Mouse (Mus musculus) heart, embryonic 16.5 days (tissue): ENCODE data around the gene Wt1. TPM values are rescaled to one million over a fixed set of nuclear protein-coding genes. Genes with fewer than 3 reads are reported as not detected.
A peak's percentile ranks its signal among the peaks of the same experiment; 100 is the strongest.

Source experiments
- ATAC-seq: fragments of 200-750 bp; cut with Nextera tagmentation; replicated peaks from 2 replicates; pipeline ENCODE4 v1.8.0; 2017; ENCODE audit warnings: moderate number of reproducible peaks; ENCODE audit not compliant: insufficient read depth, low FRiP score; ENCODE audit errors: extremely low read depth
- H3K27ac ChIP-seq: fragments of 300-500 bp; sonication (generic); 2 replicates; pipeline ENCODE4 v1.5.1; 2014; ENCODE audit warnings: mild to moderate bottlenecking, low read length, control low read depth, moderate library complexity
- H3K27me3 ChIP-seq: fragments of 300-500 bp; sonication (generic); 2 replicates; pipeline ENCODE4 v1.6.1; 2014; ENCODE audit warnings: low read length, mixed read lengths; ENCODE audit not compliant: control insufficient read depth, insufficient read depth
- H3K36me3 ChIP-seq: fragments of 300-500 bp; sonication (generic); 2 replicates; pipeline ENCODE4 v1.6.1; 2014; ENCODE audit not compliant: control insufficient read depth, insufficient read depth
- H3K4me1 ChIP-seq: fragments of 300-500 bp; sonication (generic); 2 replicates; pipeline ENCODE4 v1.6.1; 2014; ENCODE audit warnings: low read length, mixed read lengths; ENCODE audit not compliant: control insufficient read depth, insufficient read depth
- H3K4me2 ChIP-seq: fragments of 300-500 bp; sonication (generic); 2 replicates; pipeline ENCODE4 v1.6.1; 2014; ENCODE audit warnings: low read depth, mild to moderate bottlenecking, control low read depth, low read length
- H3K4me3 ChIP-seq: fragments of 300-500 bp; sonication (generic); 2 replicates; pipeline ENCODE4 v1.5.1; 2014; ENCODE audit warnings: mild to moderate bottlenecking, control low read depth, low read length
- H3K9ac ChIP-seq: fragments of 300-500 bp; sonication (generic); 2 replicates; pipeline ENCODE4 v1.6.1; 2014; ENCODE audit warnings: low read length, control low read depth
- H3K9me3 ChIP-seq: fragments of 300-500 bp; sonication (generic); replicated peaks from 2 replicates; pipeline ENCODE4 v1.6.1; 2016; ENCODE audit warnings: low read length; ENCODE audit not compliant: control insufficient read depth
- WGBS: fragments of 180-500 bp; shearing (Covaris S2); extraction: QIAGEN DNeasy Blood & Tissue Kit; methylation state at CpG from one replicate; pipeline ENCODE4 v1.1.7; 2014; 5-methylcytosine and 5-hydroxymethylcytosine counted together
- polyA plus RNA-seq: library from polyadenylated mRNA; unstranded; fragments of >200 nt; fragmentation: Nextera tagmentation; extraction: Ambion mirVana; gene quantifications from 2 replicates; pipeline ENCODE4 v1.2.1, GENCODE M21; 2015

Gene Wt1
- polyA plus RNA-seq, 1 experiment from 2014 or later = 22.2 TPM

GRCm38 (mm10) chr2:105091718-105092117 lies 34.6 kb upstream of the Wt1 start, which contains the start of gene Gm11060:
Gene Gm11060 (plus strand): TSS chr2:105092018.
- H3K27me3 ChIP-seq = no peaks in the 10 kb centered on the region
- 86% methylated on average over 2 of the region's 2 CpGs for WGBS
- H3K9me3 ChIP-seq = no peaks in the 10 kb centered on the region
- H3K4me2 ChIP-seq = no peak within 1 kb of the TSS
- no peak within 1 kb of the TSS for H3K27ac ChIP-seq
- no peak for ATAC-seq
- peaks cover 8% of the 10 kb centered on the region for H3K4me1 ChIP-seq
- no peak within 1 kb of the TSS for H3K9ac ChIP-seq
- H3K36me3 ChIP-seq = no peaks in the 10 kb centered on the region
- H3K4me3 ChIP-seq = no peak within 1 kb of the TSS

- Histone ChIP-seq H3K27me3 (no peaks in the 10 kb centered on the region), H3K9me3 (no peaks in the 10 kb centered on the region), H3K4me1 (no peaks in the 10 kb centered on the region), H3K9ac (no peak overlapping the region), H3K4me3 (no peak overlapping the region), H3K4me2 (no peak overlapping the region), H3K36me3 (no peaks in the 10 kb centered on the region), H3K27ac (no peak overlapping the region)
- ATAC-seq = no peak
- 87% methylated on average over 22 of the region's 22 CpGs for WGBS
Measured at GRCm38 (mm10) chr2:105097294-105097953, 28.9 kb upstream of the Wt1 start.

- H3K4me1 ChIP-seq = no peaks in the 10 kb centered on the region
- no peaks in the 10 kb centered on the region for H3K9me3 ChIP-seq
- no peaks in the 10 kb centered on the region for H3K27me3 ChIP-seq
- WGBS = 73% methylated on average over 7 of the region's 7 CpGs
- no peak overlapping the region for H3K27ac ChIP-seq
- H3K9ac ChIP-seq = no peak overlapping the region
- no peak for ATAC-seq
- H3K4me2 ChIP-seq = no peak overlapping the region
- H3K36me3 ChIP-seq = no peaks in the 10 kb centered on the region
- H3K4me3 ChIP-seq = no peak overlapping the region
Measured at GRCm38 (mm10) chr2:105099410-105099809, 26.9 kb upstream of the Wt1 start.

GRCm38 (mm10) chr2:105100541-105100940 lies 25.8 kb upstream of the Wt1 start:
- Histone ChIP-seq H3K27ac (no peak overlapping the region), H3K4me2 (no peak overlapping the region), H3K4me1 (no peaks in the 10 kb centered on the region), H3K27me3 (no peaks in the 10 kb centered on the region), H3K4me3 (no peak overlapping the region), H3K9me3 (no peaks in the 10 kb centered on the region), H3K36me3 (no peaks in the 10 kb centered on the region), H3K9ac (no peak overlapping the region)
- 56% methylated on average over 7 of the region's 7 CpGs for WGBS
- ATAC-seq = no peak

- H3K36me3 ChIP-seq = no peaks in the 10 kb centered on the region
- H3K27me3 ChIP-seq = no peaks in the 10 kb centered on the region
- H3K27ac ChIP-seq = peak overlapping the region; percentile 42; the same call in 1 of the 2 replicates
- H3K4me1 ChIP-seq = no peaks in the 10 kb centered on the region; the same call in 1 of the 2 replicates
- H3K9ac ChIP-seq = no peak overlapping the region
- 21% methylated on average over 6 of the region's 6 CpGs for WGBS
- H3K4me2 ChIP-seq = 0 out of 2 replicates have a peak overlapping the region, but pooled peaks have one; percentile 9
- H3K9me3 ChIP-seq = no peaks in the 10 kb centered on the region
- peak; percentile 87 for ATAC-seq
- H3K4me3 ChIP-seq = no peak overlapping the region
Measured at GRCm38 (mm10) chr2:105108703-105109158, 17.6 kb upstream of the Wt1 start.

- 45% methylated on average over 9 of the region's 9 CpGs for WGBS
- H3K4me2 ChIP-seq = no peak overlapping the region
- ATAC-seq = no peak
- H3K4me1 ChIP-seq = no peaks in the 10 kb centered on the region
- no peak overlapping the region for H3K9ac ChIP-seq
- H3K4me3 ChIP-seq = no peak overlapping the region
- no peaks in the 10 kb centered on the region for H3K9me3 ChIP-seq
- H3K27ac ChIP-seq = no peak overlapping the region
- peaks cover 13% of the 10 kb centered on the region for H3K27me3 ChIP-seq
- no peaks in the 10 kb centered on the region for H3K36me3 ChIP-seq
Measured at GRCm38 (mm10) chr2:105114074-105114473, 12.3 kb upstream of the Wt1 start.

GRCm38 (mm10) chr2:105117669-105118068 lies 8.7 kb upstream of the Wt1 start:
- Histone ChIP-seq H3K27me3 (peaks cover 39% of the 10 kb centered on the region), H3K9me3 (no peaks in the 10 kb centered on the region), H3K4me2 (no peak overlapping the region), H3K9ac (no peak overlapping the region), H3K27ac (no peak overlapping the region), H3K4me3 (no peak overlapping the region), H3K36me3 (no peaks in the 10 kb centered on the region), H3K4me1 (no peaks in the 10 kb centered on the region)
- no peak for ATAC-seq
- WGBS = 61% methylated on average over 8 of the region's 8 CpGs

GRCm38 (mm10) chr2:105122216-105122615 lies 4.1 kb upstream of the Wt1 start:
- no peak for ATAC-seq
- Histone ChIP-seq H3K9me3 (no peaks in the 10 kb centered on the region), H3K27me3 (peaks cover 65% of the 10 kb centered on the region), H3K9ac (no peak overlapping the region), H3K27ac (no peak overlapping the region), H3K4me3 (no peak overlapping the region), H3K36me3 (no peaks in the 10 kb centered on the region), H3K4me1 (peaks cover 5% of the 10 kb centered on the region; the same call in 1 of the 2 replicates), H3K4me2 (no peak overlapping the region)
- 22% methylated on average over 8 of the region's 8 CpGs for WGBS

GRCm38 (mm10) chr2:105122886-105123285 lies 3.4 kb upstream of the Wt1 start:
- Histone ChIP-seq H3K4me3 (peak overlapping the region; percentile 39), H3K27me3 (peaks cover 69% of the 10 kb centered on the region), H3K27ac (no peak overlapping the region), H3K4me2 (peak overlapping the region; percentile 64), H3K36me3 (no peaks in the 10 kb centered on the region), H3K9ac (0 out of 2 replicates have a peak overlapping the region, but pooled peaks have one; percentile 30), H3K4me1 (peaks cover 5% of the 10 kb centered on the region; the same call in 1 of the 2 replicates), H3K9me3 (no peaks in the 10 kb centered on the region)
- no peak for ATAC-seq
- 1% methylated on average over 27 of the region's 27 CpGs for WGBS
